Mouse (Mus musculus) kidney, adult 2 months (tissue): Measurements from ENCODE around the gene Erc2. TPM values are rescaled to one million over a fixed set of nuclear protein-coding genes. Genes with fewer than 3 reads are reported as not detected.
A peak's percentile ranks its signal among the peaks of the same experiment; 100 is the strongest.

ENCODE experiments used
- DNase-seq: peaks from one replicate; pipeline ENCODE4 v3.0.0; 2021
- H3K27ac ChIP-seq: fragments of 200-500 bp; 2 replicates; pipeline ENCODE4 v1.5.1; 2012; ENCODE audit warnings: low read depth, low read length, control low read depth, inconsistent platforms; ENCODE audit not compliant: insufficient read depth
- H3K27me3 ChIP-seq: fragments of 200-500 bp; replicated peaks from 2 replicates; pipeline ENCODE4 v1.6.1; 2012; ENCODE audit warnings: mild to moderate bottlenecking, moderate library complexity, low read length, inconsistent platforms; ENCODE audit not compliant: control insufficient read depth, insufficient read depth
- H3K36me3 ChIP-seq: fragments of 200-500 bp; 2 replicates; pipeline ENCODE4 v1.6.1; 2012; ENCODE audit warnings: mild to moderate bottlenecking, moderate library complexity, low read length, inconsistent platforms; ENCODE audit not compliant: control insufficient read depth, insufficient read depth
- H3K4me1 ChIP-seq: fragments of 200-500 bp; 2 replicates; pipeline ENCODE4 v1.6.1; 2011; ENCODE audit warnings: low read length; ENCODE audit not compliant: control insufficient read depth, insufficient read depth
- H3K4me3 ChIP-seq: fragments of 200-500 bp; 2 replicates; pipeline ENCODE4 v1.5.1; 2011; ENCODE audit warnings: mild to moderate bottlenecking, low read depth, low read length, control low read depth; ENCODE audit not compliant: insufficient read depth
- CTCF ChIP-seq: fragments of 200-500 bp; conservative IDR thresholded peaks from 2 replicates; pipeline ENCODE4 v1.5.1; 2011; ENCODE audit warnings: low read depth, mild to moderate bottlenecking, control low read depth, low read length, moderate library complexity, mixed read lengths; ENCODE audit not compliant: insufficient read depth, insufficient read length
- POLR2A ChIP-seq: fragments of 200-500 bp; IDR thresholded peaks from one replicate; pipeline ENCODE4 v1.6.1; 2011; ENCODE audit warnings: low read depth, low read length, control low read depth
- WGBS: fragments of 180-500 bp; shearing (Covaris S2); methylation state at CpG from one replicate; pipeline ENCODE4 v1.1.7; 2018; 5-methylcytosine and 5-hydroxymethylcytosine counted together
- polyA plus RNA-seq: library from polyadenylated mRNA; depleted of rRNA; stranded (reverse); fragments of >200 nt; gene quantifications from 2 replicates; pipeline ENCODE4 v1.2.3, GENCODE M21; 2012

Gene Erc2
- polyA plus RNA-seq, 1 experiment = 6.9 TPM

- Histone ChIP-seq H3K27ac (no peak overlapping the region), H3K27me3 (no peaks in the 10 kb centered on the region), H3K4me3 (no peak overlapping the region), H3K36me3 (no peaks in the 10 kb centered on the region), H3K4me1 (peaks cover 3% of the 10 kb centered on the region; the same call in 1 of the 2 replicates)
- DNase-seq = peak; percentile 70
- TF ChIP-seq CTCF (no peak), POLR2A (no peak)
- 60% methylated on average over 7 of the region's 7 CpGs for WGBS
These were observed 834.3 kb downstream of the Erc2 start for GRCm38 (mm10) chr14:28456372-28457076.

- Histone ChIP-seq H3K27me3 (no peaks in the 10 kb centered on the region), H3K36me3 (no peaks in the 10 kb centered on the region), H3K27ac (no peak overlapping the region), H3K4me1 (no peaks in the 10 kb centered on the region), H3K4me3 (no peak overlapping the region)
- TF ChIP-seq POLR2A (no peak), CTCF (no peak)
- no peak for DNase-seq
- 78% methylated on average over 3 of the region's 3 CpGs for WGBS
These were observed 835.2 kb downstream of the Erc2 start for GRCm38 (mm10) chr14:28457428-28457827.

GRCm38 (mm10) chr14:28467956-28468355 lies 845.7 kb downstream of the Erc2 start:
- Histone ChIP-seq H3K4me3 (no peak overlapping the region), H3K27me3 (no peaks in the 10 kb centered on the region), H3K27ac (no peak overlapping the region), H3K4me1 (peaks cover 7% of the 10 kb centered on the region; the same call in 1 of the 2 replicates), H3K36me3 (no peaks in the 10 kb centered on the region)
- TF ChIP-seq POLR2A (no peak), CTCF (no peak)
- 32% methylated on average over 5 of the region's 5 CpGs for WGBS
- peak; percentile 75 for DNase-seq

GRCm38 (mm10) chr14:28469696-28470095 lies 847.5 kb downstream of the Erc2 start:
- Histone ChIP-seq H3K36me3 (no peaks in the 10 kb centered on the region), H3K27ac (no peak overlapping the region), H3K27me3 (no peaks in the 10 kb centered on the region), H3K4me1 (peaks cover 7% of the 10 kb centered on the region; the same call in 1 of the 2 replicates), H3K4me3 (no peak overlapping the region)
- WGBS = 52% methylated on average over 4 of the region's 4 CpGs
- DNase-seq = no peak
- TF ChIP-seq CTCF (no peak), POLR2A (no peak)

- H3K4me1 ChIP-seq = peaks cover 7% of the 10 kb centered on the region; the same call in 1 of the 2 replicates
- no peak for DNase-seq
- 56% methylated on average over 6 of the region's 6 CpGs for WGBS
- H3K36me3 ChIP-seq = no peaks in the 10 kb centered on the region
- TF ChIP-seq CTCF (no peak), POLR2A (no peak)
- no peaks in the 10 kb centered on the region for H3K27me3 ChIP-seq
- no peak overlapping the region for H3K27ac ChIP-seq
- H3K4me3 ChIP-seq = no peak overlapping the region
These were observed 848.0 kb downstream of the Erc2 start for GRCm38 (mm10) chr14:28470212-28470611.

GRCm38 (mm10) chr14:28475012-28475411 lies 852.8 kb downstream of the Erc2 start:
- no peaks in the 10 kb centered on the region for H3K36me3 ChIP-seq
- H3K4me1 ChIP-seq = no peaks in the 10 kb centered on the region
- no peak overlapping the region for H3K27ac ChIP-seq
- H3K4me3 ChIP-seq = no peak overlapping the region
- H3K27me3 ChIP-seq = no peaks in the 10 kb centered on the region
- DNase-seq = no peak
- 61% methylated on average over 3 of the region's 3 CpGs for WGBS
- TF ChIP-seq CTCF = no peak
- TF ChIP-seq POLR2A = no peak

- TF ChIP-seq POLR2A (no peak), CTCF (no peak)
These were observed 853.2 kb downstream of the Erc2 start for GRCm38 (mm10) chr14:28475421-28475820.

More at GRCm38 (mm10) chr14:28475421-28475820, 853.2 kb downstream of the Erc2 start:
- DNase-seq = no peak
- Histone ChIP-seq H3K4me3 (no peak overlapping the region), H3K27ac (no peak overlapping the region), H3K4me1 (no peaks in the 10 kb centered on the region), H3K27me3 (no peaks in the 10 kb centered on the region), H3K36me3 (no peaks in the 10 kb centered on the region)
- WGBS = 32% methylated on average over 7 of the region's 7 CpGs
